Mouse (Mus musculus) cerebellum, postnatal 10 days (tissue): Measurements from ENCODE around the gene Plekhg1.
A peak's percentile ranks its signal among the peaks of the same experiment; 100 is the strongest.

Experiments
- DNase-seq, 2 experiments: peaks; one replicate each; pipeline ENCODE4 v3.0.0; 2021; ENCODE audit warnings: mixed read lengths in 2 of 2

Plekhg1 gene

DNA sequence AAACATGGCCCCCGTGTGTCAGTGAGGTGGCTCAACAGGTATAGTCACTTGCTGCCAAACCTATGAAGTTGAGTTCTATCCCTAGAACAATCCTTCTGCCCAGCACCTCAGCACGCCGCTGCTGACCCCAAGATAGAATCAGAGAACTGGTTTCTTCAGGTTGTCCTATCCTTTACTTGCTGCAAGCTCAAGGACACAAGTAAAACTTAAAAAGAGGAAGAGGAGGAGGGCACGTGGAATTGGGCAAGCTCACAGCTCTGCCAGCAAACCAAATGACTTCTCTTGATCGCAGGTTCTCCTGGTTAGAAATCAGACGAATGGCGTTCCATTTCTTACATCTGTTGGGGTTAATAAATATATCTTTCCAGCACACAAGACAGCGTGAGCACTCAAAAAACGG lies 232.1 kb downstream of the Plekhg1 start:
- no peak for DNase-seq

DNA sequence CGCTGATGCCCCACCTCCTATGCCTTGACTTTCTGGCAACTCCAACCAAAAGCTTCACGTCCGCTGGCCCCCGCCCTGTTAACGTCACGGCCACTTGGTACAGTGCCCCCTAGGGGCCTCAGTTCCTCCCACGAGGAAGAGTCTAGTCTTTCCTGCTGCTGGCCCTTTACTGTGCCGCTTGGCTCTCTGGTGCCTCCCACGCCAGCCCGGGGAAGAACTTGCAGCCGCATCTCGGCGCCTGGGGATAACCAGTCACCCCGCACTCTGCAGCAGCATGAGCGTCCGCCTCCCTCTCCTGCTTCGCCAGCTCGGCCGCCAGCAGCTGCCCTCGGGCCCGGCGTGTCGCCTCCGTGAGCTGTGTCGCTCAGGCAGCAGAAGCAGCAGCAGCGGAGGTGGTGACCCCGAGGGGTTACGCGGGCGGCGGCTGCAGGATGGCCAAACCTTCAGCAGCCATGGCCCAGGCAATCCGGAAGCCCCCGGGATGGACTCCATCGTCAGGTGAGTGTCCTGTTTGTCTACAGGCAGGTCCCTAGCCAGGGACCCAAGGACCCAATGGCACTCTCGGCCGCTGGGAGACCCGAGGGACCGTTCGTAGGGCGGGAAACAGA lies 232.9 kb downstream of the Plekhg1 start, which contains the start of gene Mthfd1l:
Mthfd1l (plus strand) TSS at position 138 of the 608 bp plus-strand sequence.
- peak; percentile 92 for DNase-seq

DNA sequence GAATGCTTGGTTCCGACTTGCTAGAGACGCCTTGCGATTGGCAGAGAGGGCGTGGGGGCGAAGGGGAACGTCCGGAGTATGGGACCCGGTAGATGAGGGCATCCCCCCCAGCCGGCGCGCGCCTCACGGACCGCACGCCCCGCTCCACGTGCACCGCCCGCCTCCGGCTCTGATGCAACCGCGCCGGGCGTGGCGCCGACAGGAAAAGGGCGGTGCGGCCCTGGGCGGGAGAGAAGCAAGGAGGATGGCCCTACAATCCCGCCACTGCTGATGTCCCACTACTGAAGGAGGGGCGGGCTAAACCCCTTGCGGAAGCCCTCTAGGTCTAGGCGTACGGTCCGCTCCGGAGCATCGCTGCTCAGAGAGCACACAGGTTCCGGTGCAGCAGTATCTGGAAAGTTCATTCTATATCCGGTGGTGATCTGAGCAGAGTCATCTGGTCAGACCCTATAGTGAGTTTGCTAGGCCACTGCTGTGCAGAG lies 233.5 kb downstream of the Plekhg1 start:
- DNase-seq, result peak; percentile 92 to 95

DNA sequence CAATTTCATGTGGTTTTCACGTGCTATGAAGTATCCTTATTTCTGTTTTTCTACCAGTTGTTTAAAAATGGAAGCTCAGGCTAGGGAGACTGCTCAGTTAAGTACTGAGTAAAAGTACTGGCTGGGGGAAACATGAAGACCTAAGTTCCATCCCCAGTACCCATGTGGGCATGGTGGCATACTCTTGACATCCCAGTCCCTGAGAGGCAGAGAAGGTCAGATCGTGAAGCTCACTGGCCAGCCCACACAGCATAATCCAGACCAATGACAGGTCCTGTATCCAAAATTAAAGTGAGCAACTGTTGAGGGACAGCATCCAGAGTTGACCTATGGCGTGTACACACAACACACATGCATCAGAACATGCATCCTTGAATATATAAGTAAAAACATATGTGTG lies 234.2 kb downstream of the Plekhg1 start:
- DNase-seq, result no peak

DNA sequence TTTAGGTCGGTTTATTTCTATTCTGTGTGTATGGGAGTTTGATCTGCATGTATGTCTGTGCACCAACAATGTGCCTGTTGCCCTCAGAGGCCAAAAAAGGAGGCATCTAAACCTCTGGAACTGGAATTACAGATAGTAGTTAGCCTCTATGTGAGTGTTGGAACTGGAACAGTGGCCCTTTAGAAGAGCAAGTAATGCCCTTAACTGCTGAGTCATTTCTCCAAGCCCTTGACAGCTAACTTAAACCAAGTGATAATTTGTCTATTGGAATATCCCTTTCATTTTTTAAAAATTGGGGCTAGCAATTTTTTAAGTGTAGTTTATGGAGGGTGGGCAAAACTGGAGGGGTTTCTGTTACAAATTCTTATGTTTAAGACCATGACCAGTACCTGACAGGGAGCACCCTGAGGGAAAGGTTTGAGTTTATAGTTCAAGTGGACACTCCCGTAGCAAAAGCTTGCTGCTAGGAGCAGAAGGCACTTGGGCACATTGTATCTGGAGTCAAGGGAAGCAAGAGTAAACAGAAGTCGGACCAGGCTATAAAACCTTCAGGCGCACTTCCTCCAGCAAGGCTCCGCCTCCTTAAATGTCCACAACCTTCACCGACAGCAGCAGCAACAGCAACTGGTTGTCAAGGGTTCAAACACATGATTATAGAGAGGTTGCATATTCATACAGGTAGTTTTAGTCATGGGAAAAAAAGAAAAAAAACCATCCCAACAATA lies 235.9 kb downstream of the Plekhg1 start:
- DNase-seq, result no peak

DNA sequence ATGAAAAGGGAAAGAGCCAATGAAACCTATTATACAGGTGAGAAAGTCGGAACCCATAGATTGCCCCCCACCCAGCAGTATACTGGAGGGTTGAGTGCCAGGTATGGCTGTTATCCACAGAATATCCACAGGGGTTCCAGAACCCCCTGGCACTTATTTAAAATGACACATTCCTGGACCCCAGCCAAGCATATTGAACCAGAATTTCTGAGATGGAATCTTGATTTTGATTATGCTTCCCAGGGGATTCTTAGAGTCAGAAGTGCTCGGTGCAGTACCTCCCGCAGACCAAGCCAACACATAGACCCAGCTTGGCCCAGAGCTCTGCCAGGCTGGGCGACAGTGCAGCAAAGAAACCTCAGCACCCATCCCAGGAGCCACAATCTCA lies 236.5 kb downstream of the Plekhg1 start:
- DNase-seq, result peak; percentile 59 to 68

DNA sequence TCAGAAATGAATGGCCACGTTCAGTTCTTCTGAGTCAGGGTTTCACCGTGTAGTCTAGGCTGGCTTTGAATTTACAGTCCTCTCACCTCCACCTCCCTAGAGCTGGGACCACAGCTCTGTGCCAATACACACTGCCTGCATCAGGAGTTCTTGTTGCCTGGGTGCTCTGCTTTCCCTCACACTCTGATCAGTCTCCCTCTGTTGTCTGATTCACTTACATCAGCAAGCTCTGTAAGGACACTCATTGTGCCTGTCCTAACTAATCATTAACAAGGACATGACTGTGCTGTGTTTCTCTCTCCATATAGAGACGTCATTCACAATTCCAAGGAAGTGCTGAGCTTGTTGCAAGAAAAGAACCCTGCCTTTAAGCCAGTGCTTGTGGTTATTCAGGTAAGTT lies 238.2 kb downstream of the Plekhg1 start:
- DNase-seq, result peak; percentile 48 to 51

DNA sequence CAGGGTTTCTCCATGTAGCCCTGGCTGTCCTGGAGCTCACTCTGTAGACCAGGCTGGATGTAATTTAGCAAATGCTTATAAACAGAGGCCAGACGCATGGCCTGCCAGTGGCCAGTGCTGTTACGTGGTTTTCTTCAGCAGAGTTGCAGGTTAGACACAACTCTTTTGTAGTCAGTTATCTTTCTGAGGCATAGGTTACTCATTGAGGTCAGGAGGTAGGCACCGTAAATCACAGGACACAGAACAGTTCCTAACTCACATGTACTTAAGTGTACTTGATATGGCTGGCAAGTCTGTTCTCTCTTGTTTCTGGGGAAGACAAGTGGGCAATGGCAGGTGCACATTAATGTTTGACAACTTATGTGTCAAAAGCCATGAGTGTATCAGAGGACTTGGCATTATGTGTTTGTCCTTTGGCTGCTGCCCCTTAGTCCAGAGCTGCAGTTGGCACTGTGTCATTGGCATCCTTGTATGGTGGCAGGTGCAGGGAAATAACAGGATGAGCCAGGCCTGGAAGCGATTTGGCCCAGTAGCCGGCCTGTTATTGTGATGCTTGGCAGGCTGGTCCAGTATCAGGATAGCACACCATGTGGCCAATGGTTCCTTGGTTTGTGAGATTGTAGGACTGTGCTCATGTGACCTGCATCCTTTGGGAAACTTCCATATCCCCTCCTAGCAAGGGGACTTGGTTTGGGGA lies 238.8 kb downstream of the Plekhg1 start:
- peak; percentile 97 for DNase-seq

DNA sequence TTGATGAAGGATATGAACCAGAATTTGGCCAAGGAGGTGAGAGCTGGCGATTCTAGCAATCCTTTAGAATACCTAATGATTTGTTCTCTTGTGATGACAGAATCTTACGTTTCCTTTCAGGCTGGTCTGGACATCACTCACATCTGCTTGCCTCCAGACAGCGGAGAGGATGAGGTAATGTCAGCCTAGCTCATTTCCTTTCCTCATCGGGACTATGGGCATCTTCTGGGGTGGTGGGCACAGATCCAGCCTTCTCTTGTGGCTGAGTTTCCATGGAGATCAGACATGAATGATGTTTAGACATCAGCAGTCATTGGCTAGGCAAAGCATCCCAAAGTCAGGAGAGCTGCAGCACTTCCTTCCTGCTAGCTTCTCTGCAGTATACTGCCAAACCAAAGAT lies 240.1 kb downstream of the Plekhg1 start:
- DNase-seq, result peak; percentile 59 to 63

DNA sequence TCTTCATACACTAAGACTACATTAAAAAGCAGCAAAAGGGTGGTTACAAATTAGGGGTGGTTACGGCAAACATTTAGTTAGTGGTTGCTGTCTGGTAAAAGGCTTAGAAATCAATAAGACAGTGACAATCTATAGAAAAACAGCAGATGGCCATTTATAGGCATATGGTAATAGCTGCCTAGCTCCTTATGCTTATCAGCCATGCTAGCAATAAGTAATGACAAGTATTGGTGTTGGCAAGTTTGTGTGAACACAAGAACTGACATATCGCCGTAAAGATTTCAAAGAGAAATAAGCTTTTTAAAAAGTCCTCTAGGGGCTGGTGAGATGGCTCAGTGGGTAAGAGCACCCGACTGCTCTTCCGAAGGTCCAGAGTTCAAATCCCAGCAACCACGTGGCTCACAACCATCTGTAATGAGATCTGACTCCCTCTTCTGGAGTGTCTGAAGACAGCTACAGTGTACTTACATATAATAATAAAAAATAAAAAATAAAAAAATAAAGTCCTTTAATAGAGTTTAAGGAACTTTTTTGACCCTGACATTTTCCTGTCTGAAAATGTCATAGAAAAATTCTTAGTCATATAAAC lies 250.2 kb downstream of the Plekhg1 start:
- DNase-seq, result no peak

DNA sequence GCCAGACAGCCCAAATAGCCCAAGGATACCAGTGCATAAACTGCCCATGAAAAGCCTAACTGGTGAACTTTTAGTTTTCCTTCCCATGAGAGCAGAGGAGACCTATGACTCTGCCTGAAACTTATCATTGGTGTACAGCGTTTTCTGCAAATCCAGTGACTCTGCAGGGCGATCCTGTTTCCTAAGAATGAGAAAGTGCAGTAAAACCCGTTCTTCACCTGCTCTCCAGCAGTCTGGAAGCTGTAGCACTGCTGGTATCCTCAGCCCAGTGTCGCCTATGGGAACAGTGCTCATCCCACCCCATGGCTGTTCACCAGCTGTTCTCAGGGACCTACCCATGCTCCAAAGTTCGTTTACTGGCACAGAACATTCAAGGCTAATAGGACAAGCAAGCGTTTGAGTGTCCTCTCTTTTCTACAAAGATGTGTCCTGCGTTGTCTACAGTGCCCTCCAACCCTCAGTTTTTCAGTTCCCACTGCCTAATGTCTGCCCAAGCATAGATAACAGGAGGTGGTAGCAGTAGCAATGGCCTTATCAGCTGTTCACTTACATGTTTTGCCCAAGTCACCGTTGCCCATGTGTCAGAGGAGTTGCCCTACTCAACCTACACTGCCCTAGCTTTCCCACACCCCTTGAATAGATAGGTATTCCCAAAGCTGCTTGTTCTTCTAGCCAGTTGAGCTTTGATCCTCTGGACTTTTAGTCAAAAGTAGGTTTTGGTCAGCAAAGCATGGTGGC lies 253.4 kb downstream of the Plekhg1 start:
- no peak for DNase-seq

DNA sequence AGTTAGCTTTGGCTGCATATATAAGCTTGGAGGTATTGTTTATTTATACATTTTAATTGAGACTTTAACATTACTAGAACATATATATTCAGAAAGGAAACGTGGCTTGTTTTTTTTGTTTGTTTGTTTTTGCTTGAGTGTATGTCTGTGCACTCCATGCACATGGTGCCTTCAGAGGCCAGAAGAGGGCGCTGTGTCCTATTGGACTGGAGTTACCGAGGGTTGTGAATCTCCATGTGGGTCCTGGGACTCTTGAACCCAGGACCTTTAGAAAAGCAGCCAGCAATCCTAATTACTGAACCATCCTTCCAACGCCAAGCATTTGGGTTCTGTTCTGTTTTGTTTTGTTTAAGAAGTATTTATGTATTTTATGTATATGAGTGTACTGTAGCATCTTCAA lies 255.1 kb downstream of the Plekhg1 start:
- no peak for DNase-seq

DNA sequence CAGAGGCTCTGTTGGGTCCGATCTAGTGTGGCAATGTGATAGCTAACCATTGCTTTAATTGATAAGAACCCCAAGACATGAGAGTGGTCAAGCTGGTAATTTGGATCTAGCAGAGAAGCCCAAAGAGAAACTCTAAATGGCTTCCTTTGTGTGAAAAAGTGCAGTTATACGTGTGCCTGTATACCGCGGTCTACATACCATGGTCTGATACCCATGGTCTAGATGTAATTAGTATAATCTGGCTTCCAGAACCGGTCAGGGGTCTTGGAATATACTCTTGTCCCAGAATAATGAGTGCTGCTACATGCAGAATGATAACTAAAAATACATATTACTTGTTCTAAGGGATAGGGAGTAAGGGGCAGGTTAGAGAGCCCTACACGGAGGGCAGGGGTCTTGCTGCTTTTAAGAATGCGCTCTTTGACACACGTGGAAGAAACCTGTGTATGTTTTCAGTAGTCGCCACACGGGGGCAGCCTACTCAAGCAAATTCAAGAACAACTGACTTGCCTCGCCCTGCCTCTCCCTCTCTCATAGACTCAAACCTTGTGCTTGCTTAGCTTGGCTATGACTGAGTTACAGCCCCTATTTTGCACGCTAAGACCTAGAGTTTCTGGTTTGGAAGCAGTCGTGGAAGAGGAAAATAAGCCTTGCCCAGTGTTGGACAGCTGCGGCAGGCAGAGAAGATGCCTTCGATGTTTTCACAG lies 256.2 kb downstream of the Plekhg1 start:
- DNase-seq, result peak; percentile 82 to 83

DNA sequence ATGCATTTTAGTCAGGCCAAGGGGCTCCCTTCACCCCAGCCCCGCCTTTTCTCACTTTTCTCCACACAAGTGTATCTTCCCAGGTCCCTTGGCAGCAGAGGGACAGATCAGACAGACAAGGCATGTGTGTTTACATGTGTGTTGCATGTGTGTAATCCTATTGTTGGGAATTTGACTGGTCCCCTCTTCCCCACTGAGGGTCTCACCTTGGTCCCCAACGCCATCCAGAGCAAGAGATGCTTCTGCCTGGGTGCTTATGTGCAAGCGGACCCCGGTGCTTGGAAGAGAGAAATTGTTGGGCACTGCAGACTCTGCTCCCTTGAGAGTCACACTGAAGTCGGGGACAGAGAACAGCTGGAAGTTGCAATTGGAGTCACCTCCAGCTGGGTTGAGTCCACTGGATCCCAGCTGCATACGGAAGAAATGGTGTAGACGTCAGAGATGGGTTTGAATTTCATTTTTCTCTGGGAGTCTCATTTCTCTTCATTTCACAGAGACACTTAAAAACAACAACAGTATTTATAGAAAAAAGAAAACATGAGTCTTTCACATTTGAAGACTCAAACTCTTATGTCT lies 257.8 kb downstream of the Plekhg1 start:
- no peak for DNase-seq

DNA sequence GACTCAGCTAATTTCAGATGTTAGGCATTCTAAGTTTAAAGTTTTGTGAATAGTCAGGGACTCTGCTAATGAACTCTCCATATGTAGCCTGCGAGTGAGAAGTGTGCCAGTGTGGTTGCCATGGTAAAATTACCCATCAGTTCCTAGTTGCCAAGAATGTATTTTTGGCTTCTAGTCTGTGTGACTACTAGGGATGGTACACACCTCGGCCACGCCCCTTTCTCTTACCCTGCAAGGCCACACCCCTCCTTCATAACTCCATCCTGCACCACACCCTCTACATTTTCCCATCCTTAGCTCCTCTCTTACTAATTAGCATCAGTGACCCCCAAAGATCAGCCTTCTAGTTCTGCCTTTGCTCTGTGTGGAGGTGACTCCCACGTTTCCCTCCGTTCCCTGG lies 262.5 kb downstream of the Plekhg1 start:
- DNase-seq, result no peak

DNA sequence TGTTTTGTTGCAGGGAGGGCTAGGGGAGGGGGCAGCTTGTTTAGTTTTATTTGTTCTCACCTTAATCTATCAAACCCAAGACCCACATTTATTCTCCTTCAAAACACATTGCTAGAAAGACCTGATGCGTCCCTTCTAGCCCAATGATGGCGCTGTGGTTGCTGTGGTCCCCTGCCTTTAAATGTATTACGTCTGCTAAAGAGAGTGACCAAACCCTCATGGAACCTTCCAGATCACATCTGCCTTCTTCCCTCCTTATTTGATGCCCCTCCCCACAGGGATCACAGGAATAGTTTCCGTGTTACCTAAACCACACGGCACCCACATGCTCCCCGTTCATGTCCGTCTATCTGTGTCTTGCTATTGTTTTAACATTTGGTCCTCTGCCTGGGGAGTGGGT lies 265.0 kb downstream of the Plekhg1 start:
- no peak for DNase-seq

DNA sequence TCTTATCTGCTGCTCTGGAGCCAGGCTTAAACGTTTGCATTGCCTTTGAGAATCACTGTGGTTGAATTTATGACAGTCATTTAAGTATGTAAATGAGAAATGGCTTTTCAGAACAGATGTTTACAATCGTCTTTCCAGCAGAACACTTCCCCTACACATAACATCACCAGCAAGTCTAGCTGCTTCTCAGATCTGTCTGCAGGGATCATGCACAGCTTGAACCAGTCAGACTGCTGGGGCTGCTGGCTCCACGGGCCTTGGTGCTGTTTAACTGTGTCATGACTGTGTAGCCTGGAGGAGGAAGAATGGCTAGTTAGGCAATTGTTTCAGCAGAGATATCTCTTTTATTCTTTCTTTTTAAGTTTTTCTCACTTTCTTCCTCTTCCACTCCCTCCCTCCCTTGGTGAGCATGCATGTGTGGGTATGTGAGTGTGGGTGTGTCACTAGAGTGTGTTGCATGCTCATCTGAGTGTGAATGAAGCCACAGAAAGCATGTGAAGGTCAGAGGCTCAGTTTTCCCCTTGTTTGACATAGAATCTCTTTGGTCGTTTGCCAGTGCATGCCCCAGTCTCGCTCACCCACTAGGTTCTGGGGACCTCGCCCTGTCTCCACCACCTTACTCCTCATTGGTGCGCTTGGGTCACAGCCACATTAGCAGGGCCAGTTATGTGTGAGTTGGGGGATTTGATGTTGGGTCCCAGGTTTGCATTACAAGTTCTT lies 266.3 kb downstream of the Plekhg1 start:
- DNase-seq, result no peak
